Mouse (Mus musculus): ENCODE measurements around the gene Vps37c. TPM values are rescaled to one million over a fixed set of nuclear protein-coding genes. Genes with fewer than 3 reads are reported as not detected.
A peak's percentile ranks its signal among the peaks of the same experiment; 100 is the strongest.

Vps37c gene
- total and polyA plus RNA-seq, 2 experiments from 2014 or later, result 27.2 to 30.7 TPM

GRCm38 (mm10) chr19:10671319-10671718, 17.2 kb upstream of the Vps37c start:
- H3K4me1 ChIP-seq (ENCODE audit: insufficient read depth, low read length), result no peaks in the 10 kb centered on the region
- H3K36me3 ChIP-seq (ENCODE audit: insufficient read depth, low read length), result no peaks in the 10 kb centered on the region
- DNase-seq (ENCODE audit: low spot score) (no peak), ATAC-seq (no peak)
- no peak overlapping the region for H3K4me2 ChIP-seq (ENCODE audit: low read depth, low read length)
- 85% methylated on average over 4 of the region's 4 CpGs for WGBS
- H3K27ac ChIP-seq, result no peak overlapping the region
- H3K9me3 ChIP-seq (ENCODE audit: low read length), result no peaks in the 10 kb centered on the region
- no peak overlapping the region for H3K4me3 ChIP-seq (ENCODE audit: low read length)
- no peak overlapping the region for H3K9ac ChIP-seq (replicated peaks; ENCODE audit: low read length)
- TF ChIP-seq CTCF (IDR thresholded peaks at IDR 0.05; ENCODE audit: low read depth), result no peak
- H3K27me3 ChIP-seq (ENCODE audit: insufficient read depth, low read length), result no peaks in the 10 kb centered on the region

DNA sequence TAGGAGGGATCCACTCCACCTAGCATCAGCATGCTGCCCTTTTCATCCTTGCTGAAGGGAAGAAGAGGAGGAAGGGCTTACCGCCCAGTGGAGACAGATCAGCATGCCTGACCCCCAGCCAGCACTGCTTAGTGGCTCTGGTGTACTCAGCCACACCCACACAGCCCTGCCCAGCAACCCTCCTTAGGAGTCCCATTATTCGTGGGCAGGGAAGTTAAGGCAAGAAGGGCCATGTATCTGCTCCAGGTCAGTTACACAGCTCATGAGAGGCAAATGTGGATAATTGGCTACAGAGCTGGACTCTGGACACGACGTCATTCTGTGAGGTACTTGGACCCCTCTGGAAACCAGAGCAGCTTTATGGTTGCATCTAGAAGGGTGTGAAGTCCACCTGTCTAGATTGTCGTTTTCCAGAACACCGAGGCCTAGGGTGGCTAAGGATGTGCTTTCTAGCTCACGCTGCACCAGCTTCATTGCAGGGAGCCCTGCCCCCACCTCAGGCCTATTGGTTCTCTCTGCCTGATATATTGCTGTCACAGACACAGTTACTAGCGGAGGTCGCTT, 16.6 kb upstream of the Vps37c start:
- no peak overlapping the region for H3K4me2 ChIP-seq (ENCODE audit: low read depth, low read length)
- no peak for ATAC-seq
- H3K36me3 ChIP-seq (ENCODE audit: insufficient read depth, low read length), result no peaks in the 10 kb centered on the region
- H3K4me3 ChIP-seq (ENCODE audit: low read length), result no peak overlapping the region
- H3K9me3 ChIP-seq (ENCODE audit: low read length), result no peaks in the 10 kb centered on the region
- H3K9ac ChIP-seq (replicated peaks; ENCODE audit: low read length), result no peak overlapping the region
- H3K27me3 ChIP-seq (ENCODE audit: insufficient read depth, low read length), result no peaks in the 10 kb centered on the region
- no peak overlapping the region for H3K27ac ChIP-seq
- no peaks in the 10 kb centered on the region for H3K4me1 ChIP-seq (ENCODE audit: insufficient read depth, low read length)
- TF ChIP-seq CTCF (IDR thresholded peaks at IDR 0.05; ENCODE audit: low read depth), result no peak
- DNase-seq (ENCODE audit: low spot score), result no peak
- WGBS, result 67% methylated on average over 9 of the region's 9 CpGs

DNA sequence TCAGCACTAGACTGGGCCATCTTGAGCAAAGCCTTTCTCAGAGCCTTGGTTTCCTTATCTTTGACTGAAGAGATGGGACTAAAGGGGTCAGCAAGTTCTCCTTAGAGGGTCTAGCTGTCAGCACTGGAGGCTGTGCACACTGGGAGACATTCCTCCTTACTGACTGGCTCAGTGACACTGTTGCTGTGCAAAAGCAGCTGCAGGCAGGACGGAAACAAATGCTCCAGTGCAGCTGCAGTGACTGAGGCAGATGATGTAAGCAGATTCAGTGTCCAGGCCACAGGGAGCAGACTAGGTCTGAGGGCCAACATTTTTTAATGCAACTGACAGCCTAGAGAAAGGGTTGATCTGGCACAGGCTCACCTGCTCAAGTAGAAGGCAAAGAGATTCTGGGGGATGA, 15.3 kb upstream of the Vps37c start:
- no peaks in the 10 kb centered on the region for H3K9me3 ChIP-seq (ENCODE audit: low read length)
- no peaks in the 10 kb centered on the region for H3K4me1 ChIP-seq (ENCODE audit: insufficient read depth, low read length)
- no peak for ATAC-seq
- no peak for TF ChIP-seq CTCF (IDR thresholded peaks at IDR 0.05; ENCODE audit: low read depth)
- no peak overlapping the region for H3K4me3 ChIP-seq (ENCODE audit: low read length)
- no peaks in the 10 kb centered on the region for H3K36me3 ChIP-seq (ENCODE audit: insufficient read depth, low read length)
- WGBS, result 50% methylated on average over 1 of the region's 1 CpGs
- no peak overlapping the region for H3K27ac ChIP-seq
- H3K4me2 ChIP-seq (ENCODE audit: low read depth, low read length), result no peak overlapping the region
- no peak for DNase-seq (ENCODE audit: low spot score)
- H3K27me3 ChIP-seq (ENCODE audit: insufficient read depth, low read length), result no peaks in the 10 kb centered on the region
- no peak overlapping the region for H3K9ac ChIP-seq (replicated peaks; ENCODE audit: low read length)

- no peaks in the 10 kb centered on the region for H3K27me3 ChIP-seq (ENCODE audit: insufficient read depth, low read length)
- H3K4me1 ChIP-seq (ENCODE audit: insufficient read depth, low read length), result no peaks in the 10 kb centered on the region
- 84% methylated on average over 16 of the region's 16 CpGs for WGBS
- no peak for DNase-seq (ENCODE audit: low spot score)
- H3K27ac ChIP-seq, result no peak overlapping the region
- no peaks in the 10 kb centered on the region for H3K36me3 ChIP-seq (ENCODE audit: insufficient read depth, low read length)
- no peak overlapping the region for H3K4me3 ChIP-seq (ENCODE audit: low read length)
- no peak for ATAC-seq
- H3K9ac ChIP-seq (replicated peaks; ENCODE audit: low read length), result no peak overlapping the region
- no peak for TF ChIP-seq CTCF (IDR thresholded peaks at IDR 0.05; ENCODE audit: low read depth)
- H3K9me3 ChIP-seq (ENCODE audit: low read length), result no peaks in the 10 kb centered on the region
- H3K4me2 ChIP-seq (ENCODE audit: low read depth, low read length), result no peak overlapping the region
Observed at GRCm38 (mm10) chr19:10676656-10677055, 11.9 kb upstream of the Vps37c start.

DNA sequence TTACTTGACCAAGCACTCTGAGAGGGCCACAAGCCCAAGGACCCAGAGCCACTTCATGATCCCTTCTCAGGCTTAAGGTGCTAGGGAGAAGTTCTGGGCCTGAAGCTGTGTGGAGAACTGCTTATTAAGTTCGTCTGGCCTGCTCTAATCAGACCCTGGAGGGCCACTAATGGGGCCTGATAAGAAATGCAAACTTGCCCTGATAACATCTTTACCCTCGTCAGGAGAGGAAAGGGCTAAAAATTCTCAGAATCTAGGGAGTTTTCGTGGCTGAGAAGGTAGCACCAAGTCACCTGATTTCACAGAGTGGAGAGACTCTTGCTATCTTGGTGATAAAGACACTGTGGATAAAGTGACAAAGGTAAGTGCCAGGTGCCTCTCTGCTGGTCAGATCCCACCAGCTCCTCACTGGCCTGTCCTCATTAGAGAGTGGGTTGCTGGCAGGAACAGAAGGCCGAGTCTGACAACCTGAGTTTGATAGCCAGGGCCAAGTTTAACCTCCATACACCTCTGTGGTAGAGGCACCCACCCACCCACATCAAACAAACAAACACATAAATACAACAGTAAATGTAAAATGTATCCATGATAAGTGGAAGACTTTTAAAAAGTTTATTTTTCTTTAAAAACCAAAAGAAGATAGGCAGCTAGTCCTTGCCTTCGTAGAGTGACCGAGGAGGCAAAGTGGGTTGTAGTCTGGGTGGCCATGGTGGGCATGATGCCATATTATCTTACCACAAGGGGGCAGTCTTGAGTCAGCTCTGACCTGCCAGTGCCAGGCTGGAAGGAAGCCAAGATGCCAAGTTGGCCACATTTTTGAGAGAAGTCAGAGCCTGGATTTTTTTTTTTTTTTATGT, 10.4 kb upstream of the Vps37c start, which contains the start of gene Pga5:
Gene Pga5, minus strand, starts transcription at position 157 of the 857 bp plus-strand sequence.
- DNase-seq (ENCODE audit: low spot score) (peak; percentile 93), ATAC-seq (peak; percentile 61)
- H3K4me1 ChIP-seq (ENCODE audit: insufficient read depth, low read length), result no peaks in the 10 kb centered on the region
- H3K36me3 ChIP-seq (ENCODE audit: insufficient read depth, low read length), result no peaks in the 10 kb centered on the region
- peak; percentile 96 for TF ChIP-seq CTCF (IDR thresholded peaks at IDR 0.05; ENCODE audit: low read depth)
- no peaks in the 10 kb centered on the region for H3K9me3 ChIP-seq (ENCODE audit: low read length)
- 36% methylated on average over 6 of the region's 6 CpGs for WGBS
- no peak within 1 kb of the TSS for H3K4me3 ChIP-seq (ENCODE audit: low read length)
- no peaks in the 10 kb centered on the region for H3K27me3 ChIP-seq (ENCODE audit: insufficient read depth, low read length)
- no peak within 1 kb of the TSS for H3K9ac ChIP-seq (replicated peaks; ENCODE audit: low read length)
- no peak within 1 kb of the TSS for H3K27ac ChIP-seq
- H3K4me2 ChIP-seq (ENCODE audit: low read depth, low read length), result no peak within 1 kb of the TSS

- no peak overlapping the region for H3K4me2 ChIP-seq (ENCODE audit: low read depth, low read length)
- no peak overlapping the region for H3K9ac ChIP-seq (replicated peaks; ENCODE audit: low read length)
- TF ChIP-seq CTCF (IDR thresholded peaks at IDR 0.05; ENCODE audit: low read depth), result no peak
- H3K36me3 ChIP-seq (ENCODE audit: insufficient read depth, low read length), result no peaks in the 10 kb centered on the region
- H3K27ac ChIP-seq, result no peak overlapping the region
- ATAC-seq (peak; percentile 52; the same call in 1 of the 2 replicates), DNase-seq (ENCODE audit: low spot score) (no peak)
- H3K4me3 ChIP-seq (ENCODE audit: low read length), result no peak overlapping the region
- no peaks in the 10 kb centered on the region for H3K27me3 ChIP-seq (ENCODE audit: insufficient read depth, low read length)
- 56% methylated on average over 1 of the region's 1 CpGs for WGBS
- no peaks in the 10 kb centered on the region for H3K4me1 ChIP-seq (ENCODE audit: insufficient read depth, low read length)
- H3K9me3 ChIP-seq (ENCODE audit: low read length), result no peaks in the 10 kb centered on the region
Observed at GRCm38 (mm10) chr19:10678772-10679067, 9.8 kb upstream of the Vps37c start.

DNA sequence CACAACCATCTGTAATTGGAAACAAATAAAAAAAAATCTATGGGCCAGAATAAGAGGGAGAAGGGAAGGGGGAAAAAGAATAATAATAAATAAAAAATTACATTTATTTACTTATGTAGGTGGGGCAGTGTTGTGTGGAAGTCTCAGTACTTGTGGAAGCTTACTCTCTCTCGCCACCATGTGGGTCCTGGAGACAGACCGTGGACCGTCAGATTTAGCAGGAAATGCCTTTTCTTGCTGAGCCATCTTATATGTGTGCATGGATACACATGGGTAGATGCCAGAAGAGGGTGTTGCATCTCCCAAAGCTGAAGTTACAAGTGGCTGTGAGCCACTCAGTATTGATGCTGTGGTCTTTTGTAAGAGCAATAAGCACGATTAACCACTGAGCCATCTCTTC, 7.0 kb upstream of the Vps37c start:
- Histone ChIP-seq H3K4me3 (ENCODE audit: low read length) (no peak overlapping the region), H3K4me2 (ENCODE audit: low read depth, low read length) (no peak overlapping the region), H3K27ac (no peak overlapping the region), H3K36me3 (ENCODE audit: insufficient read depth, low read length) (no peaks in the 10 kb centered on the region), H3K9me3 (ENCODE audit: low read length) (no peaks in the 10 kb centered on the region), H3K27me3 (ENCODE audit: insufficient read depth, low read length) (no peaks in the 10 kb centered on the region), H3K4me1 (ENCODE audit: insufficient read depth, low read length) (no peaks in the 10 kb centered on the region), H3K9ac (replicated peaks; ENCODE audit: low read length) (no peak overlapping the region)
- ATAC-seq, result no peak
- peak; percentile 24; the same call in 1 of the 2 replicates for TF ChIP-seq CTCF (IDR thresholded peaks at IDR 0.05; ENCODE audit: low read depth)
- WGBS, result 60% methylated on average over 4 of the region's 4 CpGs
- DNase-seq (ENCODE audit: low spot score), result no peak
